Mouse (Mus musculus) limb, embryonic 13.5 days (tissue): ENCODE measurements around the gene E130208F15Rik. TPM values are rescaled to one million over a fixed set of nuclear protein-coding genes. Genes with fewer than 3 reads are reported as not detected.
A peak's percentile ranks its signal among the peaks of the same experiment; 100 is the strongest.

Source experiments
- ATAC-seq: fragments of 200-750 bp; cut with Nextera tagmentation; 2 replicates; pipeline ENCODE4 v1.8.0; 2017; ENCODE audit warnings: low read depth, moderate number of reproducible peaks, moderate TSS enrichment; ENCODE audit not compliant: low FRiP score
- H3K27ac ChIP-seq: fragments of 300-500 bp; sonication (generic); 2 replicates; pipeline ENCODE4 v1.5.1; 2015; ENCODE audit warnings: inconsistent platforms, mild to moderate bottlenecking, moderate library complexity
- H3K27me3 ChIP-seq: fragments of 300-500 bp; sonication (generic); 2 replicates; pipeline ENCODE4 v1.6.1; 2015; ENCODE audit warnings: mild to moderate bottlenecking, inconsistent platforms
- H3K36me3 ChIP-seq: fragments of 300-500 bp; sonication (generic); 2 replicates; pipeline ENCODE4 v1.6.1; 2015; ENCODE audit warnings: inconsistent platforms, mild to moderate bottlenecking, moderate library complexity
- H3K4me1 ChIP-seq: fragments of 300-500 bp; sonication (generic); 2 replicates; pipeline ENCODE4 v1.6.1; 2015; ENCODE audit warnings: inconsistent platforms
- H3K4me2 ChIP-seq: fragments of 300-500 bp; sonication (generic); replicated peaks from 2 replicates; pipeline ENCODE4 v1.6.1; 2015; ENCODE audit warnings: inconsistent platforms, mild to moderate bottlenecking, moderate library complexity
- H3K4me3 ChIP-seq: fragments of 300-500 bp; sonication (generic); 2 replicates; pipeline ENCODE4 v1.5.1; 2015; ENCODE audit warnings: moderate library complexity, mild to moderate bottlenecking, inconsistent platforms
- H3K9ac ChIP-seq: fragments of 300-500 bp; sonication (generic); 2 replicates; pipeline ENCODE4 v1.6.1; 2015; ENCODE audit warnings: mild to moderate bottlenecking, inconsistent platforms
- H3K9me3 ChIP-seq: fragments of 300-500 bp; sonication (generic); 2 replicates; pipeline ENCODE4 v1.6.1; 2016; ENCODE audit warnings: inconsistent platforms
- WGBS: fragments of 180-500 bp; shearing (Covaris S2); methylation state at CpG from one replicate; pipeline ENCODE4 v1.1.7; 2015; 5-methylcytosine and 5-hydroxymethylcytosine counted together
- polyA plus RNA-seq: library from polyadenylated mRNA; unstranded; fragments of >200 nt; fragmentation: Nextera tagmentation; extraction: Ambion mirVana; gene quantifications from 2 replicates; pipeline ENCODE4 v1.2.1, GENCODE M21; 2015

The E130208F15Rik gene
- polyA plus RNA-seq, 1 experiment from 2014 or later = 0.95 TPM

DNA sequence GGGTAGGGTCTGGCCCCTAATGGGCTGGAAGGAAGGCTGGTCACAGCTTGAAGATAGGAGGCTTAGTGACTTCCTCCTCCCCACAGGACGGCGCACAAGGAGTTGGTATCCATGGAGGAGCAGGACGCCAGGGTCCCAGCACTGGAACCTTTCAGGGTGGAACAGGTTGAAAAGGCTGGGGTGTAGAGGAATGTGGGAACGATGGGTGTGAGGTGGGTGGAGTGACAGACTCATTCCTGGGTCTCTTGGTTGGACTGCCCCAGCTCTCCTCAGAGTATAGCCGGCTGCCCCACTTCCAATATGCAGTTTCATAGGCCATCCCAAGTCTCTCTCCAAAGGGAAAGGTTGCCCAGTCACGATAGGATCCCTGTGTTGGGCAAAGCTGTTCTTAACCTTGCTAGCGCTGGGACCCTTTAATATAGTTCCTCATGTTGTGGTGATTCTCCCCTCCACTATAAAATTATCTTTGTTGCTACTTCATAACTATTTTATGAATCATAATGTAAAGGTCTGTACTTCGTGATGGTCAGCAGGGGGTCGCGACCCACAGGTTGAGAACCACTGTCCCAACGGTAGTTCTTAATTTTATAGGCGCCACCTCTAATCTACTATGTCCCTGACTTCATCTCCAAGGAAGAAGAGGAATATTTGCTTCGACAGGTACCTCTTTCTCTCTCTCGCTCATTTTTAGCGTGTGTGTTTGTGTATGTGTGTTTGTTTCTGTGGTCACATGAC is 12.0 kb upstream of the E130208F15Rik start:
- Histone ChIP-seq H3K36me3 (peaks cover 53% of the 10 kb centered on the region), H3K4me3 (peak overlapping the region; percentile 68), H3K4me2 (peak overlapping the region; percentile 89), H3K27me3 (no peaks in the 10 kb centered on the region), H3K9me3 (no peaks in the 10 kb centered on the region), H3K4me1 (peaks cover 23% of the 10 kb centered on the region), H3K9ac (peak overlapping the region; percentile 76), H3K27ac (peak overlapping the region; percentile 23; the same call in 1 of the 2 replicates)
- ATAC-seq = no peak
- WGBS = 60% methylated on average over 15 of the region's 15 CpGs

DNA sequence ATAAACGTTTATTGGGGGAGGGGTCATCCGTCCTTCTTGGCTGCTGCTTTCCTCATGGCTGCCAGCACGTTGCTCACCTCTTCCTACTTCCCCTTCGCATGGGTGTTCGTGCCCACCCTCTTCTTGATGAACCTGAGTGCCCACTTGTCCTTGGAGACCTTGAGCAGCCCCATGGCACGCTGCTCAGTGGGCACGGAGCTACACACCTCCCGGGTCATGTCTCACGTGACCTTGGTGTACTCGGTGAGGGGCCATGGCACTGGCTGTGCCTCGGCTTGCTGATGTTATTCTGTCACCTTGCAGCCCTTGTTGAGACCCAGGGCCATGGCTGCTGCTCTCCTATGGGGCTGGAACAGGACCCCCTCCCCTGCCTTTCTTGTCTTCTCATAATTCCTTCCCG is 11.4 kb upstream of the E130208F15Rik start:
- no peak overlapping the region for H3K9ac ChIP-seq
- peak overlapping the region; percentile 68; the same call in 1 of the 2 replicates for H3K4me3 ChIP-seq
- H3K27ac ChIP-seq = no peak overlapping the region
- no peaks in the 10 kb centered on the region for H3K27me3 ChIP-seq
- 86% methylated on average over 12 of the region's 12 CpGs for WGBS
- H3K4me1 ChIP-seq = peaks cover 28% of the 10 kb centered on the region
- H3K4me2 ChIP-seq = peak overlapping the region; percentile 89
- H3K9me3 ChIP-seq = no peaks in the 10 kb centered on the region
- H3K36me3 ChIP-seq = peaks cover 50% of the 10 kb centered on the region
- ATAC-seq = no peak

DNA sequence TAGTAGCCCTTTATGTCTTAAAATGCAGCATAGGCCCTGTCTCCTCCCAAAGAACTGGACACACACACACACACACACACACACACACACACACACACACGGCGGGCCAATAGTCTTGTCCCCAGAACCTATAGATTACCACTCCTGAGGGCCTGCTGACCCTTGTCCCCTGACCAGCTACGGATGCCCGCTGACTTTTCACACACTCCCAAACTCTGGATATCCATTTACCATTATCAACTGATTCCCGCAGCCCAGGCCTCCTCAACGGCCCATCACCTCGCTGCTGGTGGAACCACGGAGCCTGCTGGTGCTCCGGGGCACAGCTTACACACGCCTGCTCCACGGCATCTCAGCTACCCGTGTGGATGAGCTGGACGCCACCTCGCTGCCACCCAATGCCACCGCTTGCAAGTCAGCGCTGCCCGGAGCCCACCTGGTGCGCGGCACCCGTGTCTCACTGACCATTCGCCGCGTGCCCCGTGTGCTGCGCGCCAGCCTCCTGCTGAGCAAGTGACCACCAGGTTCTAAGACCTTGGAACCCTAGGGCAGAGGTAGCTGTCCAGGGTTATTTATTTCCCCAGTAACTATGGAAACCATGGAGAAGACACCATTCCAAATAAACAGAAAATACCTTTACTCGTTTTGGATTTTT is 7.7 kb upstream of the E130208F15Rik start:
- 50% methylated on average over 27 of the region's 27 CpGs for WGBS
- Histone ChIP-seq H3K9me3 (no peaks in the 10 kb centered on the region), H3K4me1 (peaks cover 32% of the 10 kb centered on the region), H3K27me3 (no peaks in the 10 kb centered on the region), H3K4me2 (no peak overlapping the region), H3K4me3 (no peak overlapping the region), H3K9ac (no peak overlapping the region), H3K36me3 (peaks cover 51% of the 10 kb centered on the region), H3K27ac (no peak overlapping the region)
- no peak for ATAC-seq

DNA sequence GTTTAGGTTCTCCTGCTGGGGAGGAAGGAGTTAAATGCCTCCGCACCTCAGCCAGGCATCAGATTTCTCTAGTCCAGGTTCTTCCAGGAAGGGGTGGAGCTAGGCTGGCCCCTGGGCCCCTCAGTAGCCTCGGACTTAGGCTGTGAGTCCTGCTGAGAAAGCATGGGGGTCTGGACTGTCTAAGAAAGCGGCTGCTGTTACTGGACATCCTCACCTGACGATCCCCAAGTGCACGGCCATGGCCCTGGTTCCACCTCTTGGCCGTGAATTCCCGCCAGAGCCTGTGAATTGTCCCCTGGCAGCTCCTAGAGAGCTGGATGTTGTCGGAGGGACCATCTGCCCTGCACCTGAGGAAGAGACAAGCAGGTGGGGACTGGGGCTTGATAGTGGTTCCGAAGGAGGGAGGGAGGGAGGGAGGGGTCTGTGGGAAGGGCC is 6.8 kb upstream of the E130208F15Rik start, which contains the start of gene Syne4:
TSS of gene Syne4 (plus strand) at position 87 of the 435 bp plus-strand sequence.
- peaks cover 59% of the 10 kb centered on the region for H3K36me3 ChIP-seq
- peak within 1 kb of the TSS; percentile 75 for H3K4me2 ChIP-seq
- H3K27ac ChIP-seq = peak within 1 kb of the TSS; percentile 84
- ATAC-seq = peak; percentile 76; the same call in 1 of the 2 replicates
- 0% methylated on average over 9 of the region's 9 CpGs for WGBS
- H3K9ac ChIP-seq = peak within 1 kb of the TSS; percentile 78
- peaks cover 25% of the 10 kb centered on the region for H3K4me1 ChIP-seq
- peak within 1 kb of the TSS; percentile 62 for H3K4me3 ChIP-seq
- H3K27me3 ChIP-seq = no peaks in the 10 kb centered on the region
- no peaks in the 10 kb centered on the region for H3K9me3 ChIP-seq

DNA sequence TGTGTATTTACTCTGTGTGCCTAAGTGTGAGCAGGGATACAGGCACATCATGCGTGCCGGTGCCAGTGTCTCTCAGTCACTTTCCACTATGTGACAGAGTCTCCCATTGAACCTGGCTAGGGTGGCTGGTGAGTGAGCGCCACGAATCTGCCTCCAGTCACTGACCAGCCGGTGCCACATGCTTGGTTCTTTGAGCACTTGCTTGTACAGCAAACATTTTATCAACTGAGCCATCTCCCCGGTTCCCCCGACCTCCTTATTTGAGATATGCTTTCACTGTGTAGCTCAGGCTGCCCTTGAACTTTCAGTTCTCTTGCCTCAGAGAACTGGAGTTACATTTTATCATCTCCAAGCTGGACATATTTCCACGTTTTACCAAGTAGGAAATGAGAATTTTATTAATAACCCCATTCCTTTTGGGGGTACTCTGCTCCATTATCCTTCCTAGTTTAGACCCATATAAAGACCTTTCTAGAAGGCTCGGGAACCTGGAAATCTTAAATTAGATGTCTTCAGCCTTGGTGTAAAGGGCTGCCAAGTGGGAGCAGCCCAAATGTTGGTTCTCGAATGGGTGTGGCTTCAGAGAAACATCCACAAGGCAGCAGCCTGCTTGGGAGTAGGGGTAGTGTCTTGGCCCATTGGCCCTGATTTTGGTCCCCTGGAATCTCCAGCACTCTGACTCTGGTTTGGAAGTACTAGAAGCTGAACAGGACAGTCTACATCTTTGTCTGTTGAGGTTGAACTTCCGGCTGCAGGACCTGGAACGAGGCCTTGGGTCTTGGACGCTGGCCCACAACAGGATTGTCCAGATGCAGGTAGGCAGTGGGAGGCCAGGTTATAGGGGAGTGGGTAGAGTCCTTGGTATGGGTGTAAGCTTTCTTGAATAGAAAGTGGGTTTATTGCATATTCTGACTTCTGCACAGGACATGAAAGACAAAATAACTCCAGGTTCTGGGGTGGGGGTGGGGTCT is 5.7 kb upstream of the E130208F15Rik start:
- WGBS = 75% methylated on average over 13 of the region's 13 CpGs
- Histone ChIP-seq H3K9ac (peak overlapping the region; percentile 78), H3K27me3 (no peaks in the 10 kb centered on the region), H3K36me3 (peaks cover 54% of the 10 kb centered on the region), H3K27ac (no peak overlapping the region), H3K4me1 (peaks cover 23% of the 10 kb centered on the region), H3K4me2 (peak overlapping the region; percentile 75), H3K4me3 (peak overlapping the region; percentile 62), H3K9me3 (no peaks in the 10 kb centered on the region)
- ATAC-seq = no peak

DNA sequence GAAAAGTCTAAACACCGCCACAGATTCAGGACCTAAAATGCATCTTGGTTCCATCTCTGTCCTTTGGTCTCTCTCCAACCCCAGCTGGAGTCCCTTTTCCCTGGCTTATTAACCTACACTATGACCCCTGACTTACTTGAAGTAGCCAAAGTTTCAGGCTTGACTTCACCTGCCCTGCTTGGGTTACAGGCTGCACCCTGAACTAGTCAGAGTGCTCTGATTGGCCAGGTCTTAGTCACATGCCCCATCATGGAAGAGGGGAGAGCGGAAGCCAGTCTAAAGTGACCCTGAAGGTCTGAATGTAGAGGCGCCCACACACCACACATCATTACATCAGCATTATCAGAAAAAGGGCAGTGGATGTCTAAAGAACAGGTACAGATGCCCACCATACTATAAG is 3.4 kb upstream of the E130208F15Rik start:
- H3K9ac ChIP-seq = no peak overlapping the region
- H3K27me3 ChIP-seq = no peaks in the 10 kb centered on the region
- H3K4me1 ChIP-seq = peaks cover 35% of the 10 kb centered on the region
- no peak for ATAC-seq
- no peak overlapping the region for H3K4me3 ChIP-seq
- H3K4me2 ChIP-seq = no peak overlapping the region
- WGBS = 86% methylated on average over 3 of the region's 3 CpGs
- H3K9me3 ChIP-seq = no peaks in the 10 kb centered on the region
- H3K27ac ChIP-seq = no peak overlapping the region
- peaks cover 32% of the 10 kb centered on the region for H3K36me3 ChIP-seq

DNA sequence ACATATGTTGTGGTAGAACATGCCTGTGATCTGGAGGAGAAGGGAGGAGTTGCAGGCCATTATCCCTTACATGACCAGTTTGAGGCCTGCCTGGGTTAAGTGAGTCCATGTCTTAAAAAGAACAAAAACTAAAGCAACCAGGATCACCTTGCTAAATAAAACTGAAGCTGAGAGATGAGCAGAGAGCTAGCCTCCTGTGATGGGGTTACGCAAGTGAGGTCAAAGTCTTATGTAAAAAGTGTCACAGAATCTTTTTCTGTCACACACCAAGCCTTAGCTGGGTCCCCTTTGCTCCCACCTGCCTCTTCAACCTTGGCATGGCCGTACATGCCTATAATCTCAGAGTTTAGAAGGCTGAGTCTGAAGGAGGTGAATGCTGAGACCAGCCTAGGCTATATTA is 594 bp upstream of the E130208F15Rik start:
- H3K27me3 ChIP-seq = no peaks in the 10 kb centered on the region
- peak overlapping the region; percentile 88 for H3K9ac ChIP-seq
- no peaks in the 10 kb centered on the region for H3K9me3 ChIP-seq
- no peak overlapping the region for H3K27ac ChIP-seq
- peak overlapping the region; percentile 88 for H3K4me2 ChIP-seq
- peaks cover 32% of the 10 kb centered on the region for H3K36me3 ChIP-seq
- H3K4me1 ChIP-seq = peaks cover 17% of the 10 kb centered on the region
- WGBS = 80% methylated on average over 2 of the region's 2 CpGs
- no peak for ATAC-seq
- H3K4me3 ChIP-seq = peak overlapping the region; percentile 86

DNA sequence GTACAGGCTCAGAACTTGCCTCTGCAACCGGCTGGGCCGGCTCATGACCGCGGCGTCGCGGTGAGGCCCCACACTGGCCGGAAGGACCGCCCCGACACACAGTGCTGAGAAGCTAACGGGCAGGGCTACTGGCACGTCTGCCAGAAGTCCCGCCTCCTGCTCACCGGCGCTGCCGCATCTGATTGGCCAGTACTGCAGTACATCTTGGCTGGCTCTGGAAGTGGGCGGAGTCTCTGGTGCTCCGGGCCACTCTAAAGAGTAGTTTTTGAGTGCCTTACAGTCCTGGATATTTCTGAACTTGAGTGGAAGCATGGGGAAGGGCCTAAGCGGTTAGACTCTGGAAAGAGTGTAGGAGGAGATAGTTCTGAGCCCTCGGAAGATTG is 736 bp downstream of the E130208F15Rik start:
- Histone ChIP-seq H3K36me3 (peaks cover 23% of the 10 kb centered on the region), H3K4me3 (peak overlapping the region; percentile 86), H3K4me2 (peak overlapping the region; percentile 88), H3K27ac (peak overlapping the region; percentile 90), H3K27me3 (peaks cover 3% of the 10 kb centered on the region), H3K4me1 (peaks cover 15% of the 10 kb centered on the region), H3K9me3 (no peaks in the 10 kb centered on the region), H3K9ac (peak overlapping the region; percentile 88)
- 0% methylated on average over 20 of the region's 20 CpGs for WGBS
- peak; percentile 99 for ATAC-seq

DNA sequence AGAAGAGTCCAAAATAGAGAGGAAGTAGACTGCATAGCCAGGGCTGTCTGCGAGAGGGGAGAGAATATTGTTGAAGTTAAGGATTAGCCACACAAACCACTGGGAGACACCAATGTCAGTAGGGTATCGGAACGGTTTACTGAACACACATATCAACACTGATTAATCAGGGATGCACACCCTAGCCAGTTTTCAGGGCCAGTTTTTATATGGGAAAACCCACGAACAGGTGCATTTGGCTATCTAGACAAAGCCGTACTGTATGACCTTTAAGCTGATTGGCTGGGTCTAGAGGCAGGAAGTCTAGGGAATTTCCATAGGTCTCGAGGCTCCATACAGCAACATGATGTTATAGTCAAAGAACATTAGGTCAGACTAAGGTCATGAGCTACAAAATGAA is 1.3 kb downstream of the E130208F15Rik start:
- Histone ChIP-seq H3K36me3 (peaks cover 17% of the 10 kb centered on the region), H3K4me2 (peak overlapping the region; percentile 88), H3K27me3 (peaks cover 4% of the 10 kb centered on the region), H3K9ac (peak overlapping the region; percentile 88), H3K4me3 (peak overlapping the region; percentile 86), H3K9me3 (no peaks in the 10 kb centered on the region), H3K27ac (peak overlapping the region; percentile 90), H3K4me1 (peaks cover 15% of the 10 kb centered on the region)
- WGBS = 39% methylated on average over 6 of the region's 6 CpGs
- ATAC-seq = no peak

DNA sequence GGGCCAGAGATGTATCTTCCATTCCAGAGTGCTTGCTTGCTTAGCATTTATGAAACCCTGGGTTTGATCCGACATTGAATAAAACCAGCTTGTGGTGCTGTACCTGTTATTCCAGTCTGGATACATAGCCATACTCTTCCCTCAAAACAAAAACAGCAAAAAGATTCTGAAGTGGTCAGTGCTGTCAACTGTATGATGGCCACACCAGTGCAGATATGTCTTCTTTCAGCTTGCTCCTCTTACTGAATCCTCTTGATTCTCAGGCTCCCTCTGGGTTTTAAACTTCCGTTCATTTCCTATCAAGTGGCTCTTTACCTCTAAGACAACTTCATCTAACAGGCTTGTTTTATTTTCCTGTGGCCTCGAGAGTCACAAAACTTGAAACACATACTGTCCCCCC is 2.3 kb downstream of the E130208F15Rik start, which contains the start of gene Sdhaf1:
TSS of gene Sdhaf1 (minus strand) at position 101 of the 400 bp plus-strand sequence.
- Histone ChIP-seq H3K4me2 (peak within 1 kb of the TSS; percentile 88), H3K9ac (peak within 1 kb of the TSS; percentile 88), H3K27ac (peak within 1 kb of the TSS; percentile 90), H3K36me3 (peaks cover 8% of the 10 kb centered on the region; the same call in 1 of the 2 replicates), H3K27me3 (peaks cover 9% of the 10 kb centered on the region), H3K4me3 (peak within 1 kb of the TSS; percentile 86), H3K9me3 (no peaks in the 10 kb centered on the region), H3K4me1 (peaks cover 15% of the 10 kb centered on the region)
- no peak for ATAC-seq
- 64% methylated on average over 3 of the region's 3 CpGs for WGBS

DNA sequence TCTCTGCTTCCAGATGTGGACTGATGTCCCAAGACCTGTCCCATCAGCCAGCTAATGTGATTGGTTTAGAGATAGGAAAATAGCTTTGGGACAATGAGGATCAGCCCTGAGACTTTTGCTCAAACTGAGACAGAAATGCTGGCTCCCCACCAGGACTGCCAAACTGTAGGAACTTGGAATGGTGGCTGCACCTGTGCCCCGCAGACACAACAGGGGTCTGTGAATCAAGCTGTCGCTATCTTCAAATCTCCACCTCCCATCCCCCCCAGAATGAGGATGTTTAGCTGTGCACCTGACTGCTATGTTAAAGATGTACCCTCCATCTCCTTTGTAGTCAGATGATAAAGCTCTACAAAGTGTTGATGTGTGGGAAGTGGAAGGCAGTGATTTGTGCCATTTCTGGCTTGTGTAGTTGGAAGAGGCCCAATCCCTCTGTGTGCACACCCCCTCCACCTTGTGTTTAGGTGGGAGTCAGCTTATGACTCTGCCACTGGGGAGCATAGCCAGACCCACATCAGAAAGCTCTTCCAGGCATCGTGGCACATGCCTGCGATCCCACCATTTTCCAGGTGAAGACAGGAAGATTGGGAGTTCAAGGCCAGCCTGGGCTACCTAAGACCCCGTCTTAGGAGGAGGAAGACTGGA is 2.9 kb downstream of the E130208F15Rik start:
- H3K27me3 ChIP-seq = peaks cover 9% of the 10 kb centered on the region
- H3K36me3 ChIP-seq = peaks cover 3% of the 10 kb centered on the region; the same call in 1 of the 2 replicates
- no peak for ATAC-seq
- no peak overlapping the region for H3K27ac ChIP-seq
- WGBS = 84% methylated on average over 5 of the region's 5 CpGs
- H3K4me3 ChIP-seq = no peak overlapping the region
- peaks cover 15% of the 10 kb centered on the region for H3K4me1 ChIP-seq
- H3K9me3 ChIP-seq = no peaks in the 10 kb centered on the region
- no peak overlapping the region for H3K4me2 ChIP-seq
- no peak overlapping the region for H3K9ac ChIP-seq
